Mouse (Mus musculus) thymus, adult 2 months (tissue): Measurements from ENCODE around the gene Shf. TPM values are rescaled to one million over a fixed set of nuclear protein-coding genes. Genes with fewer than 3 reads are reported as not detected.
"Not testable (repeated sequence)": the region's sequence is repeated elsewhere in the genome, so short reads cannot be mapped to it uniquely, and the experiment has no call there.

Experiments used
- DNase-seq: peaks from one replicate; pipeline ENCODE4 v3.0.0; 2021
- H3K27ac ChIP-seq: fragments of 200-500 bp; 2 replicates; pipeline ENCODE4 v1.5.1; 2012; ENCODE audit warnings: low read length, control low read depth; ENCODE audit not compliant: control insufficient read depth, insufficient read depth
- H3K27me3 ChIP-seq: fragments of 200-500 bp; 2 replicates; pipeline ENCODE4 v1.6.1; 2012; ENCODE audit warnings: mild to moderate bottlenecking, low read length, moderate library complexity, mixed read lengths; ENCODE audit not compliant: control insufficient read depth, insufficient read depth
- H3K36me3 ChIP-seq: fragments of 200-500 bp; 2 replicates; pipeline ENCODE4 v1.6.1; 2012; ENCODE audit warnings: mild to moderate bottlenecking, low read length, moderate library complexity; ENCODE audit not compliant: control insufficient read depth, insufficient read depth
- H3K4me1 ChIP-seq: fragments of 200-500 bp; replicated peaks from 2 replicates; pipeline ENCODE4 v1.6.1; 2012; ENCODE audit warnings: low read length; ENCODE audit not compliant: control insufficient read depth, insufficient read depth
- H3K4me3 ChIP-seq: fragments of 200-500 bp; 2 replicates; pipeline ENCODE4 v1.5.1; 2012; ENCODE audit warnings: mild to moderate bottlenecking, low read length, control low read depth, moderate library complexity; ENCODE audit not compliant: control insufficient read depth, insufficient read depth
- CTCF ChIP-seq: fragments of 200-500 bp; IDR thresholded peaks from 2 replicates; pipeline ENCODE4 v1.5.1; 2012; ENCODE audit warnings: mild to moderate bottlenecking, control low read depth, low read length, moderate library complexity, borderline replicate concordance; ENCODE audit not compliant: control insufficient read depth, poor library complexity, insufficient read depth; ENCODE audit errors: extremely low read depth
- POLR2A ChIP-seq: fragments of 200-500 bp; IDR thresholded peaks from 2 replicates; pipeline ENCODE4 v1.6.1; 2012; ENCODE audit warnings: mild to moderate bottlenecking, low read length, control low read depth, moderate library complexity; ENCODE audit not compliant: control insufficient read depth, poor library complexity, insufficient read depth; ENCODE audit errors: extremely low read depth
- WGBS: fragments of 180-500 bp; shearing (Covaris S2); methylation state at CpG from one replicate; pipeline ENCODE4 v1.1.7; 2018; 5-methylcytosine and 5-hydroxymethylcytosine counted together
- polyA plus RNA-seq: library from polyadenylated mRNA; depleted of rRNA; stranded (reverse); fragments of >200 nt; gene quantifications from 2 replicates; pipeline ENCODE4 v1.2.3, GENCODE M21; 2012

The Shf gene
- polyA plus RNA-seq, 1 experiment = 41.9 TPM

DNA sequence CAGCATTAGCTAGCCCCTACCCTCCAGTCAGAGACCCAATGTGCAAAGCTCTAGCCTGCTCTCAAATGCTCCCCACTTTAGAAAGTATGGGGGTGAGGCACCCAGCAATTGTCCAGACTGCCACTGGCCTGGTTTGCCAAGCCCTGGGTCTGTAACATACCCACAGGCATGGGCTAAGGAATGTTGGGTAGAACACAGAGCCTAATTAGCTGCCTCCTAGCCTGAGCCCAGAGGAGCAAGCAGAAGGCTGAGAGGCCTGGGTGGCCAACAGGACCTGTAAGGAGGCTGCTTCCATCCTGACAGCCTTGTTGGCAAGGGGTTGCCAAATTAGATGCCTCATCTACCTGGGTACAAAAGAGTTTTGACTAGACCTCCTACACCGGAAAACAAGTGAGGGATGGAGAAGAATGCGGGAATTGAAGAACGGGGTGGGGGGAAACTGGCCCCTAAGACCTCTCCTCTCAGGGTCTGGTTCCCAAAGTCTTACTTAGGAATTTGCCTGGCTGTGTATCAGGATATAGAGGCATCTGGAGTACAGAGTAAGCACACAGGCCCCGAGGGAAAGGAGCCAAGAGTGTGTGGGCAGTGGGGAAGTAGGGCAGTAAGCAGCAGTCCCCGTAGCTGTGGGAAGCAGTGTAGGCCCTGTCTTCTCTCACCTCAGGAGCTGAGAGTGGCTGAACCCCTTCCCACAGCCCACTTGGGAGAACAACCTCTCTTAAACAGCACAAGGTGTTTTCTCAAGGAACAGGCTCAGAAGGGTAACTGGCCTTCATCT is 17.6 kb downstream of the Shf start:
- TF ChIP-seq POLR2A = no peak
- TF ChIP-seq CTCF = no peak
- Histone ChIP-seq H3K27me3 (no peaks in the 10 kb centered on the region), H3K4me1 (peaks cover 25% of the 10 kb centered on the region), H3K4me3 (no peak overlapping the region), H3K36me3 (no peaks in the 10 kb centered on the region), H3K27ac (no peak overlapping the region)
- DNase-seq = no peak
- 86% methylated on average over 5 of the region's 5 CpGs for WGBS

DNA sequence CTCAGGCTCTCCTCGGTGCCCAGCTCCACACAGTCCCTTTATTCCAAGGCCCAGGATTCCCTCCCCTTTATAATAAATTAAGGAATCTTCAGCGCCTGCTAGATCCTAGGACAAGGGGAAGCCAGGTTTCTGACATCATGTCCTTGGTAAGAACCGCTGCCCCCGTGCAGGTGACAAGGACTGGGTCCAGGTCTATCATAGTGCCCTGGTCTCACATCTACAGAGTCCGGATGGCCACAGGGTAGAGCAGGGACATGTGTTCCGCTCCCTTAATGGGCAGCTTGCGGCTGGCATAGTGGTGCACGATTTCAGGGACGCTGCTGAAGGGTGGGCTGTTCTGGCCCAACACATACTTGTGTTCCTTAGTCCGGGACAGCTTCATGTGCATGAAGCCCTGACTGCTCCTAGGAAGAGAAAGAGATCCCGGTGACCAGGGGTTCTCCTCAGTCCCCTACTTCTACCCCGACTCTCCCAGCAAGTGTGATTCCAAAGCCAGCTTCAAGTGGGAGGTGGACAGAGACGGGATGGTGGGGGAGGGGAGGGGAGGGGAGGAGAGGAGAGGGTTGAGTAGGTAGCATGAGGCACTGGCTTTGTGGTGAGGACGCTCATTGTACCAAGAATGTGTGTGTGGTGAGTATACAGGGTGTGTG is 19.7 kb downstream of the Shf start:
- WGBS = 45% methylated on average over 14 of the region's 14 CpGs
- TF ChIP-seq POLR2A (no peak), CTCF (no peak)
- Histone ChIP-seq H3K4me3 (peak overlapping the region; percentile 72), H3K27ac (no peak overlapping the region), H3K4me1 (peaks cover 10% of the 10 kb centered on the region), H3K27me3 (no peaks in the 10 kb centered on the region), H3K36me3 (no peaks in the 10 kb centered on the region)
- peak; percentile 18 for DNase-seq

DNA sequence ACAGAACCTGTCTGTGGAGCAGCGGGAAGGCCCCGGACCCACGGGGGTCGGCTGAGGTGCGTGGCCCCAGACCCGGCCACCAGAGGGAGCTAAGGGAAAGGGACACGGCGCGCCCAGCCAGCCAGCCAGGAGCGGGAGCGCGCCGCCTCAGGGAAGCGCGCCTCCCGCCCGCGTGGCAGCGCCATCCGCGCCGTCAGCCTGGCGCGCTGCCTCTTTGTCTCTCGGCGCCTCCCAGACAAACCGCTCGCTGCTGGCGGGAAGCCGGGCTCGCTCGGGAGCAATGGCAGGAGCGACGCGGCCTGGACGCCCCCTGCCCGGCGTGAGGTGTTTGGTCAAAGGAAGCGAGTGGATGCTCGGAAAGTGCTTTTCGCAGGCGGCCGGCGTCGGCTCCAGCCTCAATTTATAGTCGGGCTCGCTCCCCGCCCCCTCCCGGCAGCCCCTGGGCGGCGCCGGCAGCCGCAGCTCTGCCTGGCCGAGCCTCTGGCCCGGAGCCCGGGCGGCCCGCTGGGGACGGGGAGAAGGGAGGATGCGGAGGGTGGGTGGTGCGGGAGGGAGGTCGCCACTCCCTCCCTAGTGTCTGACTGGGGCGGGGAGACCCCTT is 20.3 kb downstream of the Shf start:
- DNase-seq = peak; percentile 89
- Histone ChIP-seq H3K27ac (no peak overlapping the region), H3K27me3 (no peaks in the 10 kb centered on the region), H3K4me3 (peak overlapping the region; percentile 72), H3K36me3 (no peaks in the 10 kb centered on the region), H3K4me1 (peaks cover 10% of the 10 kb centered on the region)
- under 1% methylated on average over 62 of the region's 63 CpGs for WGBS
- TF ChIP-seq POLR2A (0 out of 2 replicates have a peak, but pooled peaks have one; percentile 61), CTCF (peak; percentile 98)

DNA sequence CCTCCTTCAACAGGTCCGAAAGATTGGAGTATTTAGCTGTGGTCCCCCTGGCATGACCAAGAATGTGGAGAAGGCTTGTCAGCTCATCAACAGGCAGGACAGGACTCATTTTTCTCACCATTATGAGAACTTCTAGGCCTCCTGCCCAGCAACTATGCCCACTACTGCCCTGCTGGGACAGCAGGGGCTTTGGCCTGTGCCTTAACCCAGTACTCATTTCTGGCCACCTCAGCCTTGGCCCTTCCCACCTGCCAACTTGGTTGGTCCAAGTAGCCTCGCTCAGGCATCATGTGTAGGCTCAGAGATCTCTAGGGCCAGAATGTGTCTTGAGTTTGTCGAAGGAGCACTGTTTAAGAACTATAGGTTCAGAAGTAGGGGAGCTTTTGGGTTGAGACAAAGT is 21.7 kb downstream of the Shf start:
- DNase-seq = no peak
- WGBS = 98% methylated on average over 3 of the region's 3 CpGs
- Histone ChIP-seq H3K4me1 (peaks cover 10% of the 10 kb centered on the region), H3K36me3 (no peaks in the 10 kb centered on the region), H3K4me3 (no peak overlapping the region), H3K27ac (no peak overlapping the region), H3K27me3 (no peaks in the 10 kb centered on the region)
- TF ChIP-seq CTCF = no peak
- no peak for TF ChIP-seq POLR2A

DNA sequence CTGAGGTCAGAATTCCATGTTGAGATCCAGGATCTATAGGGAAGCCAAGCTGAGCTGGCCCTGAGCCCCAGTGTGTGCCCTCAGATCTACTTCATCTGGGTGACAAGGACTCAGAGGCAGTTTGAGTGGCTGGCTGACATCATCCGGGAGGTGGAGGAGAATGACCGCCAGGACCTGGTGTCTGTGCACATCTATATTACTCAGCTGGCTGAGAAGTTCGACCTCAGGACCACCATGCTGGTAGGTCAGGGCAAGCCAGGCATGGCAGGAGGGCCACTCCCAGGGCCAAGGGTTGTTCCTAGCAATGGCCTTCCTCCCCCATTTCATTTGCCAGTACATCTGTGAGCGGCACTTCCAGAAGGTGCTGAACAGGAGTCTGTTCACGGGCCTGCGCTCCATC is 22.8 kb downstream of the Shf start:
- not testable (repeated sequence) for DNase-seq, H3K27me3 ChIP-seq, H3K36me3 ChIP-seq, H3K4me3 ChIP-seq, H3K27ac ChIP-seq, H3K4me1 ChIP-seq
- 90% methylated on average over 6 of the region's 6 CpGs for WGBS

DNA sequence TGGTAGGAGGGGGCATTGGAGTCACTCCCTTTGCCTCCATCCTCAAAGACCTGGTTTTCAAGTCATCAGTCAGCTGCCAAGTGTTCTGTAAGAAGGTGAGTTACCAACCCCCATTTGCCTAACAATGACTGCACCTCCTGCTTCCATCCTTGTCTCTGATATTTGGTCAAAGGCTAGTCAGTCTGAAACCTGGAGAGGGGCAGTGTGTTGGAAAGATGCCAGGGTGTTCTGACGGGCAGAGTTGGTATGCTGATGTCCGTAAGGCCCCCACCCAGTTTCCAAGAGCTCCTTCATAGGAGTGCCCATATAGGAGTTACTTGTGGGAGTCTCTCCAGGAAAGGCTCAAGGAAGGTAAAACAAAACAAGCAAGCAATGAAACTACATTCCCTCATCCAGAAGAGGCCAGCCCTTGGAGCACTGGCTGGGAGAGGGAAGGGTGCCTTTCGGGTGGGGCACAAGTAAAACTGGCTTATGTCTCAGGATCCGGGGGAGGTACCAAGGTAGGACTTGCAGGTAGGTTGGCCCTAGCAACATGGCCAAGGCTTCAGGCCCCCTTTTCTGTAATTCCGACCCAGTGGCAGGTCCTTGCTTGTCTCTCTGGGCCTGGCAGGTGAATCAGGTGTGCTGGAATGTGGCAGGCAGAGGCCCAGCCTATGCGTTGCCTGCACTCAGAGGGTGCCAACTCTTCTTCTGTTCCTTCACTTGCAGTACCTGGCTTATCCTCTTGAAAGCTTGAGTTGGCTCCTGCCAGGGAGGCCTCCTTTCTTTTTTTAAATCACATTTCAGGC is 23.7 kb downstream of the Shf start:
- Histone ChIP-seq H3K27me3 (no peaks in the 10 kb centered on the region), H3K4me1 (peaks cover 10% of the 10 kb centered on the region), H3K27ac (no peak overlapping the region), H3K4me3 (no peak overlapping the region), H3K36me3 (no peaks in the 10 kb centered on the region)
- DNase-seq = no peak
- TF ChIP-seq POLR2A (no peak), CTCF (no peak)
- whole genome bisulfite sequencing = 92% methylated on average over 6 of the region's 6 CpGs

DNA sequence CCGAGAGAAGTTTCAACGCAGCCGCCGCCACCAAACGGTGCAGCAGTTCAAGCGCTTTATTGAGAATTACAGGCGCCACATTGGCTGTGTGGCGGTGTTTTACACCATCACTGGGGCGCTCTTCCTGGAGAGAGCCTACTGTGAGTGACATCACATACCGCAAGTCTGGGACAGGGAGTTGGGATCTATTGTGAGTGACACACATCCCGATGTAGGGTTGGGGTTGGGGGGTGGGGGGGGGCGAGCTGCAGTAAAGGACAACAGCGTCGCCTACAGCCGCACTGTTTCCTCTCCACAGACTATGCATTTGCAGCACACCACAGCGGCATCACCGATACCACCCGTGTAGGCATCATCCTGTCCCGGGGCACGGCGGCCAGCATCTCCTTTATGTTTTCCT is 31.7 kb downstream of the Shf start:
- TF ChIP-seq CTCF (no peak), POLR2A (no peak)
- no peak overlapping the region for H3K27ac ChIP-seq
- no peak overlapping the region for H3K4me3 ChIP-seq
- no peaks in the 10 kb centered on the region for H3K27me3 ChIP-seq
- 85% methylated on average over 21 of the region's 21 CpGs for WGBS
- H3K36me3 ChIP-seq = no peaks in the 10 kb centered on the region
- no peaks in the 10 kb centered on the region for H3K4me1 ChIP-seq
- no peak for DNase-seq
